Mouse (Mus musculus): ENCODE results near the gene Lsg1. TPM values are rescaled to one million over a fixed set of nuclear protein-coding genes. Genes with fewer than 3 reads are reported as not detected.

The Lsg1 gene
- total RNA-seq, 2 experiments from 2014 or later = 14.7 to 19.0 TPM

Other genes with a start within 250 kb of the Lsg1 start
- gene Atp13a3, start 181.6 kb downstream of the Lsg1 start, total RNA-seq (2021) = 10 to 100 TPM; 66.2 to 67.3 TPM
- 10 to 100 TPM; 70.1 to 76.4 TPM for gene Tmem44, start 36.8 kb downstream of the Lsg1 start, total RNA-seq (2021)
- gene Fam43a, start 12.1 kb upstream of the Lsg1 start, total RNA-seq (2021) = 10 to 100 TPM; 14.6 to 15.4 TPM